Mouse (Mus musculus) lung, postnatal 14 days (tissue): ENCODE data around the gene Cdk2ap1.
"Not testable (repeated sequence)": the region's sequence is repeated elsewhere in the genome, so short reads cannot be mapped to it uniquely, and the experiment has no call there.

Experiments used
- DNase-seq: peaks from one replicate; pipeline ENCODE4 v3.0.0; 2021

The Cdk2ap1 gene

GRCm38 (mm10) chr5:124362982-124363381 lies at the start of gene Cdk2ap1:
Cdk2ap1 (minus strand) TSS chr5:124363082.
- DNase-seq, result not testable (repeated sequence)

- DNase-seq, result no peak
These were observed 49.3 kb upstream of the Cdk2ap1 start for GRCm38 (mm10) chr5:124412163-124412562.

- no peak for DNase-seq
These were observed 47.9 kb upstream of the Cdk2ap1 start for GRCm38 (mm10) chr5:124410808-124411207.

- no peak for DNase-seq
These were observed 30.8 kb upstream of the Cdk2ap1 start for GRCm38 (mm10) chr5:124393726-124394125.

- DNase-seq, result no peak
These were observed 29.5 kb upstream of the Cdk2ap1 start for GRCm38 (mm10) chr5:124392412-124392811.

GRCm38 (mm10) chr5:124387932-124388331 lies 25.1 kb upstream of the Cdk2ap1 start:
- DNase-seq, result peak; percentile 4

GRCm38 (mm10) chr5:124380121-124380520 lies 17.2 kb upstream of the Cdk2ap1 start:
- DNase-seq, result no peak

- no peak for DNase-seq
These were observed 14.3 kb upstream of the Cdk2ap1 start for GRCm38 (mm10) chr5:124377149-124377548.

- DNase-seq, result no peak
These were observed 13.5 kb upstream of the Cdk2ap1 start for GRCm38 (mm10) chr5:124376401-124376800.

GRCm38 (mm10) chr5:124374298-124374697 lies 11.4 kb upstream of the Cdk2ap1 start:
- DNase-seq, result no peak

GRCm38 (mm10) chr5:124366721-124367120 lies 3.8 kb upstream of the Cdk2ap1 start:
- no peak for DNase-seq

GRCm38 (mm10) chr5:124365754-124366153 lies 2.9 kb upstream of the Cdk2ap1 start:
- DNase-seq, result no peak

GRCm38 (mm10) chr5:124364173-124364918 lies 1.5 kb upstream of the Cdk2ap1 start:
- DNase-seq, result no peak

- no peak for DNase-seq
These were observed 3.2 kb downstream of the Cdk2ap1 start for GRCm38 (mm10) chr5:124359641-124360040.

GRCm38 (mm10) chr5:124356695-124357094 lies 6.2 kb downstream of the Cdk2ap1 start:
- DNase-seq, result no peak

- no peak for DNase-seq
These were observed 7.4 kb downstream of the Cdk2ap1 start for GRCm38 (mm10) chr5:124355425-124355959.

- peak; percentile 43 for DNase-seq
These were observed 8.1 kb downstream of the Cdk2ap1 start for GRCm38 (mm10) chr5:124354574-124355424.

GRCm38 (mm10) chr5:124353726-124354547 lies 8.9 kb downstream of the Cdk2ap1 start:
- DNase-seq, result peak; percentile 69

- DNase-seq, result peak; percentile 46
These were observed 9.7 kb downstream of the Cdk2ap1 start for GRCm38 (mm10) chr5:124353011-124353725.

- peak; percentile 81 for DNase-seq
These were observed 10.6 kb downstream of the Cdk2ap1 start for GRCm38 (mm10) chr5:124352141-124352920.

GRCm38 (mm10) chr5:124351604-124352003 lies 11.3 kb downstream of the Cdk2ap1 start:
- no peak for DNase-seq
